Mouse (Mus musculus) embryonic facial prominence, embryonic 11.5 days (tissue): ENCODE measurements around the gene Tcn2. TPM values are rescaled to one million over a fixed set of nuclear protein-coding genes. Genes with fewer than 3 reads are reported as not detected.

Experiments
- ATAC-seq: fragments of 200-750 bp; cut with Nextera tagmentation; replicated peaks from 2 replicates; pipeline ENCODE4 v1.8.0; 2017; ENCODE audit warnings: low read depth; ENCODE audit not compliant: insufficient number of reproducible peaks, low FRiP score, low TSS enrichment
- DNase-seq: peaks from one replicate; pipeline ENCODE4 v3.0.0-alpha.2; 2015; ENCODE audit warnings: low spot score
- H3K27ac ChIP-seq: fragments of 300-500 bp; sonication (generic); replicated peaks from 2 replicates; pipeline ENCODE4 v1.5.1; 2014; ENCODE audit warnings: mild to moderate bottlenecking, low read depth, low read length, control low read depth
- H3K27me3 ChIP-seq: fragments of 300-500 bp; sonication (generic); 2 replicates; pipeline ENCODE4 v1.6.1; 2014; ENCODE audit warnings: mild to moderate bottlenecking, low read length, moderate library complexity, mixed read lengths; ENCODE audit not compliant: control insufficient read depth, insufficient read depth
- H3K36me3 ChIP-seq: fragments of 300-500 bp; sonication (generic); replicated peaks from 2 replicates; pipeline ENCODE4 v1.6.1; 2014; ENCODE audit warnings: low read depth, mild to moderate bottlenecking, low read length, moderate library complexity, mixed read lengths; ENCODE audit not compliant: control insufficient read depth, insufficient read depth
- H3K4me1 ChIP-seq: fragments of 300-500 bp; sonication (generic); 2 replicates; pipeline ENCODE4 v1.6.1; 2014; ENCODE audit warnings: low read length, mixed read lengths; ENCODE audit not compliant: control insufficient read depth, insufficient read depth
- H3K4me2 ChIP-seq: fragments of 300-500 bp; sonication (generic); 2 replicates; pipeline ENCODE4 v1.6.1; 2014; ENCODE audit warnings: low read depth, mild to moderate bottlenecking, control low read depth, low read length, moderate library complexity
- H3K4me3 ChIP-seq: fragments of 300-500 bp; sonication (generic); 2 replicates; pipeline ENCODE4 v1.5.1; 2014; ENCODE audit warnings: low read depth, low read length, control low read depth
- H3K9ac ChIP-seq: fragments of 300-500 bp; sonication (generic); replicated peaks from 2 replicates; pipeline ENCODE4 v1.6.1; 2014; ENCODE audit warnings: mild to moderate bottlenecking, control low read depth, low read length
- H3K9me3 ChIP-seq: fragments of 300-500 bp; sonication (generic); replicated peaks from 2 replicates; pipeline ENCODE4 v1.6.1; 2016; ENCODE audit warnings: mild to moderate bottlenecking, low read length, inconsistent platforms, mixed read lengths; ENCODE audit not compliant: control insufficient read depth
- WGBS: fragments of 180-500 bp; shearing (Covaris S2); extraction: QIAGEN DNeasy Blood & Tissue Kit; methylation state at CpG from one replicate; pipeline ENCODE4 v1.1.7; 2014; 5-methylcytosine and 5-hydroxymethylcytosine counted together
- polyA plus RNA-seq: library from polyadenylated mRNA; unstranded; fragments of >200 nt; fragmentation: Nextera tagmentation; extraction: Ambion mirVana; gene quantifications from 2 replicates; pipeline ENCODE4 v1.2.1, GENCODE M21; 2014

Tcn2 gene
- polyA plus RNA-seq, 1 experiment from 2014 or later = 31.0 TPM

- Histone ChIP-seq H3K4me2 (no peak overlapping the region), H3K9ac (no peak overlapping the region), H3K27me3 (no peaks in the 10 kb centered on the region), H3K27ac (no peak overlapping the region), H3K4me1 (no peaks in the 10 kb centered on the region), H3K36me3 (no peaks in the 10 kb centered on the region), H3K9me3 (no peaks in the 10 kb centered on the region), H3K4me3 (no peak overlapping the region)
- no peak for ATAC-seq
- DNase-seq = no peak
- 90% methylated on average over 7 of the region's 7 CpGs for WGBS
These were observed 9.4 kb upstream of the Tcn2 start for GRCm38 (mm10) chr11:3941371-3941770.

- Histone ChIP-seq H3K36me3 (no peaks in the 10 kb centered on the region), H3K4me2 (no peak overlapping the region), H3K27me3 (no peaks in the 10 kb centered on the region), H3K4me1 (no peaks in the 10 kb centered on the region), H3K4me3 (no peak overlapping the region), H3K9me3 (no peaks in the 10 kb centered on the region), H3K27ac (no peak overlapping the region), H3K9ac (no peak overlapping the region)
- ATAC-seq (no peak), DNase-seq (no peak)
- WGBS = 78% methylated on average over 13 of the region's 13 CpGs
These were observed 5.4 kb upstream of the Tcn2 start for GRCm38 (mm10) chr11:3937321-3937874.

GRCm38 (mm10) chr11:3936318-3936717 is 4.4 kb upstream of the Tcn2 start:
- Histone ChIP-seq H3K27me3 (no peaks in the 10 kb centered on the region), H3K36me3 (no peaks in the 10 kb centered on the region), H3K4me2 (no peak overlapping the region), H3K9ac (no peak overlapping the region), H3K4me1 (no peaks in the 10 kb centered on the region), H3K27ac (no peak overlapping the region), H3K9me3 (no peaks in the 10 kb centered on the region), H3K4me3 (no peak overlapping the region)
- DNase-seq = no peak
- ATAC-seq = no peak
- WGBS = 90% methylated on average over 3 of the region's 3 CpGs

GRCm38 (mm10) chr11:3935135-3935534 is 3.2 kb upstream of the Tcn2 start:
- Histone ChIP-seq H3K9me3 (no peaks in the 10 kb centered on the region), H3K9ac (no peak overlapping the region), H3K27ac (no peak overlapping the region), H3K27me3 (no peaks in the 10 kb centered on the region), H3K4me3 (no peak overlapping the region), H3K4me2 (no peak overlapping the region), H3K36me3 (no peaks in the 10 kb centered on the region), H3K4me1 (no peaks in the 10 kb centered on the region)
- WGBS = 73% methylated on average over 4 of the region's 4 CpGs
- ATAC-seq (no peak), DNase-seq (no peak)

GRCm38 (mm10) chr11:3933756-3934285 is 1.9 kb upstream of the Tcn2 start:
- no peaks in the 10 kb centered on the region for H3K4me1 ChIP-seq

GRCm38 (mm10) chr11:3930931-3931330 is 1.0 kb downstream of the Tcn2 start:
- peak overlapping the region; percentile 52 for H3K4me2 ChIP-seq
- DNase-seq (no peak), ATAC-seq (no peak)
- 31% methylated on average over 6 of the region's 6 CpGs for WGBS
- no peaks in the 10 kb centered on the region for H3K9me3 ChIP-seq
- no peak overlapping the region for H3K9ac ChIP-seq
- H3K27me3 ChIP-seq = no peaks in the 10 kb centered on the region
- H3K4me3 ChIP-seq = peak overlapping the region; percentile 53
- H3K27ac ChIP-seq = no peak overlapping the region
- no peaks in the 10 kb centered on the region for H3K36me3 ChIP-seq
- H3K4me1 ChIP-seq = no peaks in the 10 kb centered on the region

More at GRCm38 (mm10) chr11:3933756-3934285, 1.9 kb upstream of the Tcn2 start:
- ATAC-seq (no peak), DNase-seq (no peak)
- Histone ChIP-seq H3K9me3 (no peaks in the 10 kb centered on the region), H3K27me3 (no peaks in the 10 kb centered on the region), H3K9ac (no peak overlapping the region), H3K4me2 (no peak overlapping the region), H3K27ac (no peak overlapping the region), H3K4me3 (no peak overlapping the region), H3K36me3 (no peaks in the 10 kb centered on the region)
- WGBS = 83% methylated on average over 9 of the region's 9 CpGs

GRCm38 (mm10) chr11:3930019-3930418 is 1.9 kb downstream of the Tcn2 start:
- WGBS = 86% methylated on average over 4 of the region's 4 CpGs
- Histone ChIP-seq H3K36me3 (no peaks in the 10 kb centered on the region), H3K9me3 (no peaks in the 10 kb centered on the region), H3K4me1 (no peaks in the 10 kb centered on the region), H3K27me3 (no peaks in the 10 kb centered on the region), H3K4me2 (no peak overlapping the region), H3K27ac (no peak overlapping the region), H3K4me3 (no peak overlapping the region), H3K9ac (no peak overlapping the region)
- no peak for DNase-seq
- no peak for ATAC-seq

- no peak overlapping the region for H3K4me2 ChIP-seq
- ATAC-seq (no peak), DNase-seq (no peak)
- H3K9me3 ChIP-seq = no peaks in the 10 kb centered on the region
- H3K9ac ChIP-seq = no peak overlapping the region
- H3K4me3 ChIP-seq = no peak overlapping the region
- no peak overlapping the region for H3K27ac ChIP-seq
- H3K27me3 ChIP-seq = no peaks in the 10 kb centered on the region
- WGBS = 92% methylated on average over 10 of the region's 10 CpGs
- H3K36me3 ChIP-seq = no peaks in the 10 kb centered on the region
- no peaks in the 10 kb centered on the region for H3K4me1 ChIP-seq
These were observed 6.0 kb downstream of the Tcn2 start for GRCm38 (mm10) chr11:3925916-3926315.
